Mouse (Mus musculus) kidney, adult 2 months (tissue): ENCODE results near the gene Gatd1.

Experiments
- CTCF ChIP-seq: fragments of 200-500 bp; conservative IDR thresholded peaks from 2 replicates; pipeline ENCODE4 v1.5.1; 2011; ENCODE audit warnings: low read depth, mild to moderate bottlenecking, control low read depth, low read length, moderate library complexity, mixed read lengths; ENCODE audit not compliant: insufficient read depth, insufficient read length
- POLR2A ChIP-seq: fragments of 200-500 bp; IDR thresholded peaks from one replicate; pipeline ENCODE4 v1.6.1; 2011; ENCODE audit warnings: low read depth, low read length, control low read depth

GRCm38 (mm10) chr7:141443828-141444237, 29.9 kb upstream of the Gatd1 start, which contains the start of gene Pidd1:
- TF ChIP-seq POLR2A (no peak), CTCF (no peak)
